Mouse (Mus musculus): ENCODE results near the gene Srgap3. TPM values are rescaled to one million over a fixed set of nuclear protein-coding genes. Genes with fewer than 3 reads are reported as not detected.
A peak's percentile ranks its signal among the peaks of the same experiment; 100 is the strongest.

Gene Srgap3
- polyA plus RNA-seq, 2 experiments = 8.4 to 14.3 TPM

DNA sequence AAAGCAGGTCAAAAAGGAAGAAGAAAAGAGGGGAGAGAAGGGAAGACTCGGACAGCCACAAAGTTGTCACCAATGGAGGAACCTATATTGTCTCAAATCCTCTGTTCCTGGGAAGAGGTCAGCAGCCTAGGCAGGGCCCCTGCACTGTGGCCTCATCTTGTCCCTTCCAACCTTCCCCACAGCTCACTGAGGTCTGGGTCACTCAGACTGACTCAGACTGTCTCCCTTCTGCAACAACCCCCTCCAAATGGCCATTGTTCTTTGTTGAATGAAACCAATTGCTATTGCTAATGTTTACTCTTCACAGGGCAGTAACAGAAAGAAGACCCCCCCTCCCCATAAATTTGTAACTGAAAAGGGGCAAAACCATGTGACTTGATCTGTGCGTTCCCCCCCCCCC is 2.2 kb upstream of the Srgap3 start:
- Histone ChIP-seq H3K4me1 (ENCODE audit: control insufficient read depth, insufficient read depth, low read length) (peaks cover 20% of the 10 kb centered on the region), H3K27me3 (ENCODE audit: control insufficient read depth, insufficient read depth, low read length) (no peaks in the 10 kb centered on the region), H3K4me3 (replicated peaks; ENCODE audit: low read length) (no peak overlapping the region), H3K9me3 (ENCODE audit: control insufficient read depth, low read length) (no peaks in the 10 kb centered on the region), H3K4me2 (replicated peaks; ENCODE audit: low read depth, low read length, severe bottlenecking) (no peak overlapping the region), H3K27ac (replicated peaks; ENCODE audit: low read depth, low read length) (no peak overlapping the region), H3K9ac (ENCODE audit: low read depth, low read length, severe bottlenecking) (no peak overlapping the region), H3K36me3 (ENCODE audit: control insufficient read depth, insufficient read depth, low read length) (no peaks in the 10 kb centered on the region)
- WGBS = 72% methylated on average over 2 of the region's 2 CpGs
- DNase-seq (ENCODE audit: low spot score) = no peak
- no peak for ATAC-seq (ENCODE audit: low FRiP score, low read depth)
- TF ChIP-seq POLR2A (IDR thresholded peaks at IDR 0.05; ENCODE audit: borderline replicate concordance, extremely low read depth, insufficient read depth, insufficient read length) = no peak

DNA sequence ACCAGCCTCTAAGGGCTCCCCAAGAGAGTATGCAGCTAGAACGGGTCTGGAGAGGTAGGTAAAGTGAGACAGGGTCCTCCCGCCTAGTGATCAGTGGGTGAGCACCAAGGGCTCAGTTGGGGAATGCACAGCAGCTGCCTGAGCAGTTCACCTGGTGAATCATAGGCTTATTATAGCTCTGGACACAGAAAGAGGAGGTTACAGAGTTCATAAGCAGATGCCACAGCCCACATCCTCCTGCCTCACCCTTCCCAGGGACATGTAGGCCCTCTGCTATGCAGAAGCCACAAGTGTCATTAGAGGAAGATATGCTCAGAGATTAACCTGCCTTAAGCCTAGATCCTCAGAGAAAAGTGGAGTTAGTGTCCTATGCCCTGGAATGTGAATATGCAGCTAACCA is 1.4 kb upstream of the Srgap3 start:
- no peaks in the 10 kb centered on the region for H3K27me3 ChIP-seq (ENCODE audit: control insufficient read depth, insufficient read depth, low read length)
- no peaks in the 10 kb centered on the region for H3K9me3 ChIP-seq (ENCODE audit: control insufficient read depth, low read length)
- H3K36me3 ChIP-seq (ENCODE audit: control insufficient read depth, insufficient read depth, low read length) = no peaks in the 10 kb centered on the region
- no peak for DNase-seq (ENCODE audit: low spot score)
- H3K27ac ChIP-seq (replicated peaks; ENCODE audit: low read depth, low read length) = no peak overlapping the region; the same call in 1 of the 2 replicates
- TF ChIP-seq POLR2A (IDR thresholded peaks at IDR 0.05; ENCODE audit: borderline replicate concordance, extremely low read depth, insufficient read depth, insufficient read length) = no peak
- peaks cover 23% of the 10 kb centered on the region for H3K4me1 ChIP-seq (ENCODE audit: control insufficient read depth, insufficient read depth, low read length)
- no peak overlapping the region for H3K9ac ChIP-seq (ENCODE audit: low read depth, low read length, severe bottlenecking)
- no peak overlapping the region for H3K4me2 ChIP-seq (replicated peaks; ENCODE audit: low read depth, low read length, severe bottlenecking)
- 69% methylated on average over 2 of the region's 2 CpGs for WGBS
- no peak overlapping the region for H3K4me3 ChIP-seq (replicated peaks; ENCODE audit: low read length)
- no peak for ATAC-seq (ENCODE audit: low FRiP score, low read depth)

DNA sequence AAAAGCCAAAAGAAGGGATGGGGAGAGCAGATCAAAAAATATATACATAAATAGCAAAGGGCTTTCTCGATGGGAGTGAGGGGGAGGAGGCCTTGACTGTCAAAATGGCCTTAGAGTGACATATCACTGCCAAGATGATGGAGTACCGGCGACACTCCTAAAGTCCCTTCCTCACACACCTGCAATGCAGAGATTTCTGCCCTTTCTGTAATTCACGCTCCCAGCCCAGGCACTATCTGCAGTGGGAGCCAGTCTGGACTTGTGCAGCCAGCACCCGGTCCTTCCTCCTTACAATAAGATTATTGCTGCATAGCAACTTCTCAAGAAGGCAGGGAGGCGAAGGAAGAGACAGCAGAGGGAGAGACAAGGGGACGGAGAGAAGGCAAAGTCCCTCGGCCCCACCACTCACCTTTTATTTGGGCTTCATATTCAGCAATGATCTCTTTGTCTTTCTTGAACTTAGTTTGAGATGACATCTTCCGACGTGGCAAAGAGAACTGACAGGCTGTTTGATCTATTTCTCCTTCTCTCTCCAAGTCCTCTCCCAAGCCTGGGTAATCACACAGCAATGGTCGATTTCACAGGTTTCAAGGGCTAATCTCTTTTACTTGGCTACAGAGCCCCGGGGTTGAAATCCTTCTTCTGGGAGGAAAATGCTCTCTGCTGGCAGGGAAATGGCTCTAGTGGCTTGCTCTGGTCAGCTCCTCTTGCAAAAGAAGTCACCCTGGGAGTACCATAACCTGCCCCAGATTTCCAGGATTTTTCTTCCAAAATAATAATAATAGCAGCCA is 850 bp downstream of the Srgap3 start:
- Histone ChIP-seq H3K4me2 (replicated peaks; ENCODE audit: low read depth, low read length, severe bottlenecking) (peak overlapping the region; percentile 51), H3K9ac (ENCODE audit: low read depth, low read length, severe bottlenecking) (peak overlapping the region; percentile 70), H3K36me3 (ENCODE audit: control insufficient read depth, insufficient read depth, low read length) (no peaks in the 10 kb centered on the region), H3K27ac (replicated peaks; ENCODE audit: low read depth, low read length) (peak overlapping the region; percentile 81; the same call in 1 of the 2 replicates), H3K4me1 (ENCODE audit: control insufficient read depth, insufficient read depth, low read length) (peaks cover 23% of the 10 kb centered on the region), H3K4me3 (replicated peaks; ENCODE audit: low read length) (peak overlapping the region; percentile 71), H3K27me3 (ENCODE audit: control insufficient read depth, insufficient read depth, low read length) (no peaks in the 10 kb centered on the region), H3K9me3 (ENCODE audit: control insufficient read depth, low read length) (no peaks in the 10 kb centered on the region)
- no peak for TF ChIP-seq POLR2A (IDR thresholded peaks at IDR 0.05; ENCODE audit: borderline replicate concordance, extremely low read depth, insufficient read depth, insufficient read length)
- DNase-seq (ENCODE audit: low spot score) (no peak), ATAC-seq (ENCODE audit: low FRiP score, low read depth) (no peak)
- WGBS = 10% methylated on average over 12 of the region's 12 CpGs

DNA sequence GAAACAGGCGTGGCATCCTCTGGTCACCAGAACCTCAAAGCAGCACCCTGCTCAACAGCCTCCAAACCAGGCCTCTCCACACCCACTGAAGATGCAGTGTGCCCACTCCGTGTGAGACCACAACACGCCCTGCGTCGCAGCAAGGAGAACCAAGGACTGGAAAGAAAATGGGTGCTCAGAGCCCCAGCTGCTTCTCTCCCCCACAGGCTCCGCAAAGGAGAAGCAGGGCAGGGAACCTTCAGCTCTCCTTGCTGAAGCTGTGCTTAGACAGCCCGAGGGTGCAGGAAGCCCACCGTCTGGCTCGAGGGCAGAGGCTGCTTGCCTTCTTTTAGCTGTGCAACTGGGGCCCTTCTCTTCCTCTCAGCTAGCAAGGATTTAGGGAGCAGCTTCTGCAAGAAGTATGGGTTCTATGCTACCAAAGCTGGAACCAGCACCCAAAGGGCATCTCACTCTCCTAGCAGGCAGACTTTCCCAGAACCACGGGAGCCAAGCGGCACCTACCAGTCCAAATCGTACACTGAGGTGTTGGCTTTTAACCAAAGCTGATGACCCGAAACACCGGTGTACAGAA is 1.8 kb downstream of the Srgap3 start:
- Histone ChIP-seq H3K4me3 (replicated peaks; ENCODE audit: low read length) (peak overlapping the region; percentile 71), H3K4me2 (replicated peaks; ENCODE audit: low read depth, low read length, severe bottlenecking) (peak overlapping the region; percentile 51), H3K36me3 (ENCODE audit: control insufficient read depth, insufficient read depth, low read length) (no peaks in the 10 kb centered on the region), H3K27me3 (ENCODE audit: control insufficient read depth, insufficient read depth, low read length) (no peaks in the 10 kb centered on the region), H3K4me1 (ENCODE audit: control insufficient read depth, insufficient read depth, low read length) (peaks cover 23% of the 10 kb centered on the region), H3K27ac (replicated peaks; ENCODE audit: low read depth, low read length) (no peak overlapping the region; the same call in 1 of the 2 replicates), H3K9me3 (ENCODE audit: control insufficient read depth, low read length) (no peaks in the 10 kb centered on the region), H3K9ac (ENCODE audit: low read depth, low read length, severe bottlenecking) (peak overlapping the region; percentile 70)
- no peak for TF ChIP-seq POLR2A (IDR thresholded peaks at IDR 0.05; ENCODE audit: borderline replicate concordance, extremely low read depth, insufficient read depth, insufficient read length)
- 36% methylated on average over 14 of the region's 14 CpGs for WGBS
- ATAC-seq (ENCODE audit: low FRiP score, low read depth) (no peak), DNase-seq (ENCODE audit: low spot score) (no peak)

DNA sequence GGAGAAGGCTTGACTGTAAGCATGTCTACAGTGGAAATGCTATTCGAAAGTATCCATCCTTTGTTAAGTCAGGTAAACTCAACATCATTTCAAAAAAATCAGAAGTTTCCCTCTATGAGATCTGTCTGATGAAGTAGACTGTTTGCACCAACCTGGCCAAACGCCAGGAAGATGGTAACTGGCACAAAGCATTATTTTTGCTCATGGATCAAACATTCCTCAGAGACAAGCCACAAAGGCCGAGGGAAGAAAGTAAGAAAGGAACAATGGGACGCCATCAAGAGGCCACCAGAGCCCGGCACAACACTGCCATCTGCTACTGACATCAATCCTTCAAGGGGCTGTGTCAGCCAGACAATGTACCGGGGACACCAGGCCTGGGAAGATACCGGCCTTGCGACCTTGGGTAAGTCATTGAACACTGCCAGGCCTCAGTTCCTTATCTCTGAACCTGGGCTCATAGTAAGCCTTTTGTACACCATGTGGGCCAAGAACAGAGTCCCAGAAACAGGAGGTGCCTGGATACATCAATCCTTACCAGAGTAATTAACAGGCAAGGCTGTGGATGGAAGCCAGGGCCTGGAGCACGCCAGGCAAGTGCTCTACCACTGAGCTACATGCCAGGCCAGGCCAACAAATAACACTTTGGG is 3.3 kb downstream of the Srgap3 start:
- H3K36me3 ChIP-seq (ENCODE audit: control insufficient read depth, insufficient read depth, low read length) = no peaks in the 10 kb centered on the region
- no peak for TF ChIP-seq POLR2A (IDR thresholded peaks at IDR 0.05; ENCODE audit: borderline replicate concordance, extremely low read depth, insufficient read depth, insufficient read length)
- DNase-seq (ENCODE audit: low spot score) = no peak
- 80% methylated on average over 9 of the region's 9 CpGs for WGBS
- H3K27ac ChIP-seq (replicated peaks; ENCODE audit: low read depth, low read length) = no peak overlapping the region
- no peak for ATAC-seq (ENCODE audit: low FRiP score, low read depth)
- peaks cover 23% of the 10 kb centered on the region for H3K4me1 ChIP-seq (ENCODE audit: control insufficient read depth, insufficient read depth, low read length)
- H3K4me3 ChIP-seq (replicated peaks; ENCODE audit: low read length) = no peak overlapping the region
- 0 out of 2 replicates have a peak overlapping the region, but pooled peaks have one; percentile 13 for H3K4me2 ChIP-seq (replicated peaks; ENCODE audit: low read depth, low read length, severe bottlenecking)
- no peaks in the 10 kb centered on the region; the same call in 1 of the 2 replicates for H3K9me3 ChIP-seq (ENCODE audit: control insufficient read depth, low read length)
- H3K9ac ChIP-seq (ENCODE audit: low read depth, low read length, severe bottlenecking) = no peak overlapping the region
- H3K27me3 ChIP-seq (ENCODE audit: control insufficient read depth, insufficient read depth, low read length) = no peaks in the 10 kb centered on the region
